Mouse (Mus musculus) intestine, postnatal 0 days (tissue): ENCODE data around the gene Tada2a. TPM values are rescaled to one million over a fixed set of nuclear protein-coding genes. Genes with fewer than 3 reads are reported as not detected.

Experiments used
- ATAC-seq: fragments of 200-750 bp; cut with Nextera tagmentation; 2 replicates; pipeline ENCODE4 v1.8.0; 2017; ENCODE audit warnings: mild to moderate bottlenecking, moderate TSS enrichment, moderate library complexity
- H3K27ac ChIP-seq: fragments of 300-500 bp; sonication (generic); 2 replicates; pipeline ENCODE4 v1.5.1; 2014; ENCODE audit warnings: mild to moderate bottlenecking, low read depth, low read length, moderate library complexity
- H3K27me3 ChIP-seq: fragments of 300-500 bp; sonication (generic); replicated peaks from 2 replicates; pipeline ENCODE4 v1.6.1; 2014; ENCODE audit warnings: low read length, mixed read lengths; ENCODE audit not compliant: control insufficient read depth, insufficient read depth
- H3K36me3 ChIP-seq: fragments of 300-500 bp; sonication (generic); 2 replicates; pipeline ENCODE4 v1.6.1; 2014; ENCODE audit warnings: mild to moderate bottlenecking, moderate library complexity; ENCODE audit not compliant: control insufficient read depth, insufficient read depth
- H3K4me1 ChIP-seq: fragments of 300-500 bp; sonication (generic); replicated peaks from 2 replicates; pipeline ENCODE4 v1.6.1; 2014; ENCODE audit warnings: antibody characterized with exemption, low read length, mixed read lengths; ENCODE audit not compliant: control insufficient read depth, insufficient read depth
- H3K4me2 ChIP-seq: fragments of 300-500 bp; sonication (generic); replicated peaks from 2 replicates; pipeline ENCODE4 v1.6.1; 2014; ENCODE audit warnings: low read depth, mild to moderate bottlenecking, moderate library complexity
- H3K4me3 ChIP-seq: fragments of 300-500 bp; sonication (generic); 2 replicates; pipeline ENCODE4 v1.5.1; 2014; ENCODE audit warnings: low read depth, low read length
- H3K9ac ChIP-seq: fragments of 300-500 bp; sonication (generic); 2 replicates; pipeline ENCODE4 v1.6.1; 2014; ENCODE audit warnings: mild to moderate bottlenecking, low read depth, low read length
- H3K9me3 ChIP-seq: fragments of 300-500 bp; sonication (generic); 2 replicates; pipeline ENCODE4 v1.6.1; 2016; ENCODE audit warnings: mixed run types; ENCODE audit not compliant: control insufficient read depth
- CTCF ChIP-seq: sonication (generic); IDR thresholded peaks from 2 replicates; pipeline ENCODE4 v1.5.1; 2016; ENCODE audit warnings: low read depth, mild to moderate bottlenecking, control low read depth, antibody characterized with exemption, moderate library complexity
- WGBS: fragments of 180-500 bp; shearing (Covaris S2); extraction: QIAGEN DNeasy Blood & Tissue Kit; methylation state at CpG from one replicate; pipeline ENCODE4 v1.1.7; 2014; 5-methylcytosine and 5-hydroxymethylcytosine counted together
- polyA plus RNA-seq: library from polyadenylated mRNA; unstranded; fragments of >200 nt; fragmentation: Nextera tagmentation; extraction: Ambion mirVana; gene quantifications from 2 replicates; pipeline ENCODE4 v1.2.1, GENCODE M21; 2015

Tada2a gene
- polyA plus RNA-seq, 1 experiment from 2014 or later = 8.3 TPM

DNA sequence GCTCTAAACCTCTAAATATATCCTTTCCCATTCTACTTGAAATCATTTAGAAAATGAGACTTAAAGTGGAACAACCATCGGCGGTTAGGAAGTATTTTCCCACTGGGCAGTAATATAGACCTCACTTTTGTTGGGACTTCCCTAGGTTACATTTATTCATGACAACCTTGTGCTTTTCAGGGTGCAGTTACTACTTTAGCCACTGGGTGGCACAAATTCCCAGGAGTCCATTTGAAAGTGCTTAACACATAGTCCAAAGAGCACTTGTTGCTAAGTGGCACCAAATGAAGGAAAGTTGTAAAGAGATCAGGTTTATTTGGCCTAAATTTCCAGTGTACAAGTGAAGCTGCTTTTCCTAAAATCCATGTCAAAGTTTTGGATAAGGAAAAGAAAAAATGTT is 12.4 kb upstream of the Tada2a start:
- peak; percentile 43; the same call in 1 of the 2 replicates for ATAC-seq
- WGBS = 56% methylated on average over 2 of the region's 2 CpGs

GRCm38 (mm10) chr11:84136453-84136852 is 7.1 kb upstream of the Tada2a start:
- no peak for TF ChIP-seq CTCF
- H3K4me1 ChIP-seq = no peaks in the 10 kb centered on the region
- no peak overlapping the region for H3K4me3 ChIP-seq
- H3K27ac ChIP-seq = no peak overlapping the region
- H3K4me2 ChIP-seq = no peak overlapping the region
- H3K27me3 ChIP-seq = no peaks in the 10 kb centered on the region
- no peak for ATAC-seq
- no peaks in the 10 kb centered on the region for H3K36me3 ChIP-seq
- no peaks in the 10 kb centered on the region for H3K9me3 ChIP-seq
- WGBS = 82% methylated on average over 3 of the region's 3 CpGs
- H3K9ac ChIP-seq = no peak overlapping the region

More for the DNA sequence above, 12.4 kb upstream of the Tada2a start:
- Histone ChIP-seq H3K4me1 (no peaks in the 10 kb centered on the region), H3K27ac (no peak overlapping the region), H3K9me3 (no peaks in the 10 kb centered on the region), H3K9ac (no peak overlapping the region), H3K4me3 (no peak overlapping the region), H3K27me3 (no peaks in the 10 kb centered on the region), H3K4me2 (no peak overlapping the region), H3K36me3 (no peaks in the 10 kb centered on the region)
- peak; percentile 86 for TF ChIP-seq CTCF

DNA sequence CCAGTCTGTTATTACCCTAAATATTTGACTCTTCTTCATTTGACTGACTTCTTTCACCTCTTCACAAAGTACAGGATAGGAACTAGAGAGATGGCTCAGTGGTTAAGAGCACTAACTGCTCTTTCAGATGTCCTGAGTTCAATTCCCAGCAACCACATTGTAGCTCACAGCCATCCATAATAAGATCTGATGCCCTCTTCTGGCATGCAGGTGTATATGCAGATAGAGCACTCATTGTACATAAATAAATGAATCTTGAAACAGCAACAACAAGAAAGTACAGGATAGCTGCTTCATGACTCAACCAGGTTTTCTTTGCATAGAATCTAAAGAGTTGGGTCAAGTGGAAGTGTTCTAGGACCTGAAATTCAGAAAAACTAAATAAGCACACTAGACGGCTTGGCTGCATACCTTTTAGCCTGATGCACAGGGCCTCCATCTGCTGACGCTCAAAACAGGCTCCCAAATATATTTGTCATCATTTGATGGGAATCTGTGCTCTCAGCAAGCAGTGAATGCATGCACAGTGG is 5.0 kb upstream of the Tada2a start:
- ATAC-seq = no peak
- 88% methylated on average over 2 of the region's 2 CpGs for WGBS
- H3K27me3 ChIP-seq = no peaks in the 10 kb centered on the region
- no peak overlapping the region for H3K4me2 ChIP-seq
- peak; percentile 55 for TF ChIP-seq CTCF
- no peak overlapping the region for H3K4me3 ChIP-seq
- no peaks in the 10 kb centered on the region for H3K9me3 ChIP-seq
- H3K4me1 ChIP-seq = no peaks in the 10 kb centered on the region
- no peaks in the 10 kb centered on the region for H3K36me3 ChIP-seq
- H3K27ac ChIP-seq = no peak overlapping the region
- H3K9ac ChIP-seq = no peak overlapping the region

- Histone ChIP-seq H3K4me1 (no peaks in the 10 kb centered on the region), H3K27ac (no peak overlapping the region), H3K9me3 (no peaks in the 10 kb centered on the region), H3K4me3 (peak overlapping the region; percentile 75), H3K4me2 (peak overlapping the region; percentile 81), H3K36me3 (peaks cover 12% of the 10 kb centered on the region; the same call in 1 of the 2 replicates), H3K27me3 (no peaks in the 10 kb centered on the region), H3K9ac (peak overlapping the region; percentile 58; the same call in 1 of the 2 replicates)
- ATAC-seq = peak; percentile 14; the same call in 1 of the 2 replicates
- 3% methylated on average over 11 of the region's 11 CpGs for WGBS
- no peak for TF ChIP-seq CTCF
These were observed 392 bp upstream of the Tada2a start for GRCm38 (mm10) chr11:84129799-84130185.

DNA sequence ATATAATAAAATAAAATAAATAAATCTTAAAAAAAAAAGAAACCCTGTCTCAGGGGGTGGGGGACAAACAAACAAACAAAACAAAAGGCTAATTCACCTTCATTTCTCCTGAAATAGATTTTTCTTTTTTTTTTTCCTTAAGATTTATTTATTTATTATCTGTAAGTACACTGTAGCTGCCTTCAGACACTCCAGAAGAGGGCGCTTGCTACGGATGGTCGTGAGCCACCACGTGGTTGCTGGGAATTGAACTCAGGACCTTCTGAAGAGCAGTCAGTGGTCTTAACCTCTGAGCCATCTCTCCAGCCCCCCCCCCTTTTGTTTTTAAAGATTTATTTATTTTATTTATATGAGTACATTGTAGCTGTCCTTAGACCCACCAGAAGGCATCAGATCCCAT is 1.4 kb downstream of the Tada2a start:
- Histone ChIP-seq H3K4me2 (no peak overlapping the region), H3K4me3 (no peak overlapping the region), H3K36me3 (peaks cover 13% of the 10 kb centered on the region; the same call in 1 of the 2 replicates), H3K27me3 (no peaks in the 10 kb centered on the region), H3K4me1 (no peaks in the 10 kb centered on the region), H3K27ac (no peak overlapping the region), H3K9ac (no peak overlapping the region), H3K9me3 (no peaks in the 10 kb centered on the region)
- no peak for ATAC-seq
- 80% methylated on average over 4 of the region's 4 CpGs for WGBS
- TF ChIP-seq CTCF = peak; percentile 42; the same call in 1 of the 2 replicates

DNA sequence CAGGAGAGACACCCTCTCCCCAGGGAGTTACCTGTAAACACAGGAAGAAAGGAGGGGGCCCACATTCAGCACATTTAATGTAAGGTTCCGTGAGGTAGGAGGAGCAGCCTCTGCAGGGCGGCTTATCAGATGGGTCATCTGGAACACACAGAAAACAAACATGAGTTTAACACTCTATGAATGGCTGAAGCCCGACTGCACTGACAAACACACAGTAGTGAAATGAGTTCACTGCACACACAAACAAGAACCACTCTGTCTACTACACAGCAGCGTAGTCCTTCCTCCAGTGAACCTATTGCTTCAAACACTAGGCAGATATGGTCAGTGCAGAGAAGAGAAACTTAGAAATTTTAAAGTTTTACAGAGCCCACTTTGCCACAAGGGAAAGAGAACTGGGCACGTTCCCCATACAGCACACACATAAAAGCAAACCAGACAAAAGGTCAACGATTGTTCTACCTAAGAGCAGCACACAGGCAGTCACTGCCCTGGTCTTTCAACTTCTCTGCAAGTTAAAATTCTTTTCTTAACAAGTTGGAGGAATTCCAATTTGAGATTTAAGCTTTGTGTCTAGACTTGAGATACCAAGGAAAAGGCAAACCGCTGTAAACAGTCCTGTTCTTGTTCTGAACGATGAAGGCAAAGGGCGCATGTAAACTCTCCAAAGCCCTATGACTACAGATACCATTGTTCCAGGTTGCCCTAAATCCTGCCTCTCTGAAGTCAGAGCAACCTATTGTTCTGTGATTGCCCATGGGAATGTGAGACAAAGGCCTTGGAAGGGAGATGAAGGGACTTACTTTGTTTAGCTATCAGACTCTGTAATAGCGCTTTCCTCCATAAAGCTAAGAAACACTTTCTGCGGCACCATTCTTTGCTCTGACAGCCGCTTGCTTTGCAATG is 8.1 kb downstream of the Tada2a start:
- Histone ChIP-seq H3K9me3 (no peaks in the 10 kb centered on the region), H3K9ac (no peak overlapping the region), H3K4me3 (no peak overlapping the region), H3K36me3 (peaks cover 54% of the 10 kb centered on the region), H3K27ac (no peak overlapping the region), H3K27me3 (no peaks in the 10 kb centered on the region), H3K4me1 (no peaks in the 10 kb centered on the region), H3K4me2 (no peak overlapping the region)
- 67% methylated on average over 12 of the region's 12 CpGs for WGBS
- ATAC-seq = no peak
- no peak for TF ChIP-seq CTCF
